Mouse (Mus musculus) central nervous system, embryonic 14 days (tissue): ENCODE results near the gene Olfr951. TPM values are rescaled to one million over a fixed set of nuclear protein-coding genes. Genes with fewer than 3 reads are reported as not detected.

Experiments used
- polyA plus RNA-seq: library from polyadenylated mRNA; depleted of rRNA; stranded (reverse); fragments of >200 nt; gene quantifications from 2 replicates; pipeline ENCODE4 v1.2.3, GENCODE M21; 2012; rRNA removed

The Olfr951 gene
- not detected in 2 replicates for polyA plus RNA-seq

GRCm38 (mm10) chr9:39387110-39387509 lies at the start of gene Olfr951:
Olfr951 (plus strand) TSS chr9:39387410.

GRCm38 (mm10) chr9:39427048-39427447 lies 39.8 kb downstream of the Olfr951 start, which contains the start of gene Olfr952:
Olfr952 (minus strand) TSS chr9:39427148.

Other genes starting within 250 kb of the Olfr951 start
- not detected in 2 replicates for gene Olfr943, start 221.1 kb upstream of the Olfr951 start, polyA plus RNA-seq
- gene Olfr944, start 185.5 kb upstream of the Olfr951 start, polyA plus RNA-seq = not detected in 2 replicates
- not detected in 2 replicates for gene Olfr1537, start 137.4 kb upstream of the Olfr951 start, polyA plus RNA-seq
- not detected in 2 replicates for gene Olfr945, start 110.6 kb upstream of the Olfr951 start, polyA plus RNA-seq
- not detected in 2 replicates for gene Olfr948, start 61.4 kb upstream of the Olfr951 start, polyA plus RNA-seq
- not detected in 2 replicates for gene Olfr952, start 39.7 kb downstream of the Olfr951 start, polyA plus RNA-seq
- gene Olfr954, start 69.3 kb downstream of the Olfr951 start, polyA plus RNA-seq = not detected in 2 replicates
- not detected in 2 replicates for gene Olfr955, start 84.5 kb downstream of the Olfr951 start, polyA plus RNA-seq
- not detected in 2 replicates for gene Olfr44, start 106.6 kb downstream of the Olfr951 start, polyA plus RNA-seq
- gene Olfr957, start 128.4 kb downstream of the Olfr951 start, polyA plus RNA-seq = not detected in 2 replicates
- not detected in 2 replicates for gene Olfr958, start 166.6 kb downstream of the Olfr951 start, polyA plus RNA-seq
- gene Olfr959, start 188.2 kb downstream of the Olfr951 start, polyA plus RNA-seq = 0.03 TPM in 1 of 2 replicates, not detected in the other
- gene AW551984, start 217.0 kb downstream of the Olfr951 start, polyA plus RNA-seq = 53.4 and 77.5 TPM in 2 replicates
- not detected in 2 replicates for gene Olfr148, start 223.2 kb downstream of the Olfr951 start, polyA plus RNA-seq
- gene Olfr960, start 234.0 kb downstream of the Olfr951 start, polyA plus RNA-seq = not detected in 2 replicates